Mouse (Mus musculus): ENCODE measurements at regions not wholly inside any gene's neighbourhood (a gene's known extent, or its start where the extent isn't known, plus 50 kb on each side); places are given as distances from the start of the nearest gene placed in this dataset.

- DNase-seq (ENCODE audit: low spot score in 2 of 2) = no peak
- intact Hi-C loops (cut with DNase I) = no loop called here
Measured at GRCm38 (mm10) chr9:90791871-90792270, 521.3 kb upstream of the Tbc1d2b start.

- intact Hi-C loops (cut with DNase I) = no loop called here
- DNase-seq (ENCODE audit: low spot score in 2 of 2) = no peak
Measured at GRCm38 (mm10) chr9:90816844-90817243, 545.4 kb upstream of the Zic4 start.

GRCm38 (mm10) chr9:90823574-90824280, 538.5 kb upstream of the Zic4 start:
- DNase-seq (ENCODE audit: low spot score in 2 of 2) = no peak
- intact Hi-C loops (cut with DNase I) = no loop called here

GRCm38 (mm10) chr9:90827474-90827873, 534.7 kb upstream of the Zic4 start:
- intact Hi-C loops (cut with DNase I) = no loop called here
- DNase-seq (ENCODE audit: low spot score in 2 of 2) = no peak

GRCm38 (mm10) chr9:90828701-90829100, 533.5 kb upstream of the Zic4 start:
- DNase-seq (ENCODE audit: low spot score in 2 of 2) = no peak
- intact Hi-C loops (cut with DNase I) = no loop called here

GRCm38 (mm10) chr9:90830704-90831103, 531.5 kb upstream of the Zic4 start:
- no peak for DNase-seq (ENCODE audit: low spot score in 2 of 2)
- intact Hi-C loops (cut with DNase I) = no loop called here

- no peak for DNase-seq (ENCODE audit: low spot score in 2 of 2)
- intact Hi-C loops (cut with DNase I) = no loop called here
Measured at GRCm38 (mm10) chr9:90833743-90834539, 528.3 kb upstream of the Zic4 start.

GRCm38 (mm10) chr9:90838184-90838926, 523.9 kb upstream of the Zic4 start:
- no peak for DNase-seq (ENCODE audit: low spot score in 2 of 2)
- intact Hi-C loops (cut with DNase I) = no loop called here

- intact Hi-C loops (cut with DNase I) = no loop called here
- DNase-seq (ENCODE audit: low spot score in 2 of 2) = no peak
Measured at GRCm38 (mm10) chr9:90851044-90851443, 511.2 kb upstream of the Zic4 start.

- no peak for DNase-seq (ENCODE audit: low spot score in 2 of 2)
- intact Hi-C loops (cut with DNase I) = no loop called here
Measured at GRCm38 (mm10) chr9:90871636-90872035, 490.6 kb upstream of the Zic4 start.

- no peak for DNase-seq (ENCODE audit: low spot score in 2 of 2)
- intact Hi-C loops (cut with DNase I) = no loop called here
Measured at GRCm38 (mm10) chr9:90884467-90884866, 477.7 kb upstream of the Zic4 start.

- intact Hi-C loops (cut with DNase I) = no loop called here
- no peak for DNase-seq (ENCODE audit: low spot score in 2 of 2)
Measured at GRCm38 (mm10) chr9:90887405-90887804, 474.8 kb upstream of the Zic4 start.

GRCm38 (mm10) chr9:90890801-90891200, 471.4 kb upstream of the Zic4 start:
- intact Hi-C loops (cut with DNase I) = no loop called here
- DNase-seq (ENCODE audit: low spot score in 2 of 2) = no peak

- intact Hi-C loops (cut with DNase I) = no loop called here
- no peak for DNase-seq (ENCODE audit: low spot score in 2 of 2)
Measured at GRCm38 (mm10) chr9:90892816-90893215, 469.4 kb upstream of the Zic4 start.

GRCm38 (mm10) chr9:90903557-90903956, 458.7 kb upstream of the Zic4 start:
- no peak for DNase-seq (ENCODE audit: low spot score in 2 of 2)
- intact Hi-C loops (cut with DNase I) = no loop called here

GRCm38 (mm10) chr9:90906106-90906505, 456.1 kb upstream of the Zic4 start:
- intact Hi-C loops (cut with DNase I) = no loop called here
- DNase-seq (ENCODE audit: low spot score in 2 of 2) = no peak

GRCm38 (mm10) chr9:90906684-90907083, 455.5 kb upstream of the Zic4 start:
- intact Hi-C loops (cut with DNase I) = no loop called here
- DNase-seq (ENCODE audit: low spot score in 2 of 2) = no peak

- no peak for DNase-seq (ENCODE audit: low spot score in 2 of 2)
- intact Hi-C loops (cut with DNase I) = no loop called here
Measured at GRCm38 (mm10) chr9:90954613-90955012, 407.6 kb upstream of the Zic4 start.

GRCm38 (mm10) chr9:90961436-90961835, 400.8 kb upstream of the Zic4 start:
- intact Hi-C loops (cut with DNase I) = no loop called here
- DNase-seq (ENCODE audit: low spot score in 2 of 2) = no peak

GRCm38 (mm10) chr9:90964043-90964442, 398.2 kb upstream of the Zic4 start:
- no peak for DNase-seq (ENCODE audit: low spot score in 2 of 2)
- intact Hi-C loops (cut with DNase I) = no loop called here

Data from left cerebral cortex, postnatal 14 days (tissue).